Mouse (Mus musculus) natural killer cell, adult 2 months (primary cell): ENCODE results near the gene Hoxc6.

Experiments used
- DNase-seq, 2 experiments: peaks; one replicate each; pipeline ENCODE4 v3.0.0; 2022; ENCODE audit warnings: low spot score in 2 of 2

Gene Hoxc6

GRCm38 (mm10) chr15:102997939-102998355 is at the start of gene Hoxc6:
Hoxc6 (plus strand) TSS chr15:102998257.
- no peak for DNase-seq

- no peak for DNase-seq
Observed at GRCm38 (mm10) chr15:102948842-102949241, 49.2 kb upstream of the Hoxc6 start.

- DNase-seq = no peak
Observed at GRCm38 (mm10) chr15:102949696-102950095, 48.4 kb upstream of the Hoxc6 start.

GRCm38 (mm10) chr15:102950877-102951276 is 47.2 kb upstream of the Hoxc6 start:
- no peak for DNase-seq

GRCm38 (mm10) chr15:102953561-102953960 is 44.5 kb upstream of the Hoxc6 start:
- DNase-seq = no peak

- DNase-seq = no peak
Observed at GRCm38 (mm10) chr15:102954192-102955006, 43.7 kb upstream of the Hoxc6 start, which contains the start of gene Hoxc11. Hoxc11 (plus strand) TSS chr15:102954427.

GRCm38 (mm10) chr15:102955007-102955382 is 43.1 kb upstream of the Hoxc6 start:
- DNase-seq = no peak

GRCm38 (mm10) chr15:102955833-102956640 is 42.0 kb upstream of the Hoxc6 start:
- no peak for DNase-seq

GRCm38 (mm10) chr15:102956906-102957305 is 41.2 kb upstream of the Hoxc6 start:
- DNase-seq = no peak

- no peak for DNase-seq
Observed at GRCm38 (mm10) chr15:102959663-102960191, 38.3 kb upstream of the Hoxc6 start.

GRCm38 (mm10) chr15:102961728-102962127 is 36.3 kb upstream of the Hoxc6 start:
- no peak for DNase-seq

GRCm38 (mm10) chr15:102962492-102962891 is 35.6 kb upstream of the Hoxc6 start:
- no peak for DNase-seq

GRCm38 (mm10) chr15:102963259-102963658 is 34.8 kb upstream of the Hoxc6 start:
- DNase-seq = no peak

GRCm38 (mm10) chr15:102963671-102964640 is 34.1 kb upstream of the Hoxc6 start:
- no peak for DNase-seq

GRCm38 (mm10) chr15:102965003-102965891 is 32.8 kb upstream of the Hoxc6 start:
- no peak for DNase-seq

GRCm38 (mm10) chr15:102965892-102966775 is 31.9 kb upstream of the Hoxc6 start:
- DNase-seq = peak; percentile 84 to 87

GRCm38 (mm10) chr15:102966776-102967311 is 31.2 kb upstream of the Hoxc6 start, which contains the start of gene Hoxc10:
Hoxc10 (plus strand) TSS chr15:102966796.
- DNase-seq = no peak

- DNase-seq = no peak
Observed at GRCm38 (mm10) chr15:102967312-102967510, 30.8 kb upstream of the Hoxc6 start, which contains the start of gene Hoxc5. Hoxc5 (plus strand) TSS chr15:102967443.
